Mouse (Mus musculus): Measurements from ENCODE around the gene Id3.

DNA sequence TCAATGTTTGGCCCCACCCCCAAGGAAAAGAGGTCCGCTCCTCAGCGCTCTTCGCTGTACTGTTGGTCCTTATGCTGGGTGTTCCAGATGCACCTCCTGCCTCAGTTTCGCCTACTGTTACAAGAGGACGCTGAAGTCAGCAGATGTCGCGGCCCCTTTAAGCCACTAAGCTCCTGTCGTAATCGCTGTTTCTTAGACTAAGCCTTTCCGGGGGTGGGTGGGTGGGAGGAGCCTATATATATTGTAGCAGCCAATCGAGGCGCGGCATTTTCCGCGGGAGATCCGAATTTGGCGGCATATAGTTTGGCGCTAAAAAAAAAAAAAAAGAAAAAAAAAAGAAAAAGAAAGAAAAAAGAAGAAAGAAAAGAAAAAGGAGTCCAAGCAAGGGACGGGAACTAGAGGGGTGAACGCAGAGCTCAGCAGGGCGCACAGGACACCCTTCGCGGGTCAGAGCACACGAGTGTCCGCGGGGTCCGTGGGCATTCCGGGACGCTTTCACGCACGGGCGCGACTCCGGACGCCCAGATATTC lies 28.8 kb downstream of the Id3 start, which contains the start of gene E2f2:
- TF ChIP-seq MAFK (IDR thresholded peaks at IDR 0.05; ENCODE audit: insufficient read depth, low read depth, low read length) (no peak), HCFC1 (IDR thresholded peaks at IDR 0.05; ENCODE audit: borderline replicate concordance, insufficient read depth, low read length) (no peak), ZC3H11A (IDR thresholded peaks at IDR 0.05; ENCODE audit: borderline replicate concordance, low read depth, low read length) (no peak)

Data from ES-E14 (cell line).